Mouse (Mus musculus): ENCODE data around the gene Lix1l. TPM values are rescaled to one million over a fixed set of nuclear protein-coding genes. Genes with fewer than 3 reads are reported as not detected.

The Lix1l gene
- polyA plus RNA-seq, 1 experiment, result 8.2 TPM

DNA sequence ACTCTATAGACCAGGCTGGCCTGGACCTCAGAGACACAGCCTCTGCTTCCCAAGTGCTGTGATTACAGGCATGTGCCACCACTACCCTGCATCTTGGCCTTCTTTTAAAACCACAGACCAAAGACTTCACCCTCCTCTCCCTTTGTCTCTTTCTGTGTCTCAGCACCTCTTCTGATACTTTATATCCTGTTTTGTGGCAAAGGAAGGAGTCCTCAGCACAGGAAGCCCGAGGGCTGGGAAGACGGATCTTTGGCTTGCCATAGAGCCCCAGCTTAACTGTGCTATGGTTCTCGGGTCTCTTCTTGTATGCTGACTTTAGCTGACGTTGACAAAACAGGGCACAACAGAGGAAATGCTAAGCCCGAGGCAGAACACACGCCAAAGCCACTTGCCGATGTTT, 30.3 kb upstream of the Lix1l start:
- Histone ChIP-seq H3K4me3 (ENCODE audit: control insufficient read depth, insufficient read depth, low read length) (no peak overlapping the region), H3K36me3 (ENCODE audit: control insufficient read depth, insufficient read depth, low read length) (no peaks in the 10 kb centered on the region), H3K27me3 (ENCODE audit: control insufficient read depth, insufficient read depth, low read length) (no peaks in the 10 kb centered on the region), H3K27ac (ENCODE audit: control insufficient read depth, insufficient read depth, low read length) (no peak overlapping the region; the same call in 1 of the 2 replicates), H3K4me1 (replicated peaks; ENCODE audit: control insufficient read depth, insufficient read depth, low read length) (peaks cover 43% of the 10 kb centered on the region)
- DNase-seq, result no peak
- WGBS, result 12% methylated on average over 7 of the region's 7 CpGs
- TF ChIP-seq CTCF (IDR thresholded peaks at IDR 0.05; ENCODE audit: borderline replicate concordance, control insufficient read depth, extremely low read depth, insufficient read depth, low read length, poor library complexity) (no peak), POLR2A (IDR thresholded peaks at IDR 0.05; ENCODE audit: control insufficient read depth, extremely low read depth, insufficient read depth, low read length, poor library complexity) (no peak)

DNA sequence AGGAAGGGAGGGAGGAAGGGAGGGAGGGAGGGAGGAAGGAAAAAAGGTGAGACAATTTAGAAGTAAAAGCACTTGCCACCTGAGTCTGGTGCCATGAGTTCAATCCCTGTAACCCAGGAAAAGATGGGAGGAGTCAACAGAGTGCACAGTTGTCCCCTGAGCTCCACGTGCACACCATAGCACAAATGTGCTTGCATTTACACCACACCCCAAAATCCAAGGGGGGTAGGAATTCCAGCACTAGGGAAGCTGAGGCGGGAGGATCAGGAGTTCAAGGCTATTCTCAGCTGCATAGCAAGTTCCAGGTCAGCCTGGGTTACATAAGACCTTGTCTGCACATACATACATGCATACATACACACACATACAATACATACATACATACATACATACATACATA, 29.6 kb upstream of the Lix1l start:
- Histone ChIP-seq H3K27me3 (ENCODE audit: control insufficient read depth, insufficient read depth, low read length) (no peaks in the 10 kb centered on the region), H3K36me3 (ENCODE audit: control insufficient read depth, insufficient read depth, low read length) (no peaks in the 10 kb centered on the region), H3K27ac (ENCODE audit: control insufficient read depth, insufficient read depth, low read length) (no peak overlapping the region), H3K4me1 (replicated peaks; ENCODE audit: control insufficient read depth, insufficient read depth, low read length) (peaks cover 45% of the 10 kb centered on the region), H3K4me3 (ENCODE audit: control insufficient read depth, insufficient read depth, low read length) (no peak overlapping the region)
- no peak for TF ChIP-seq CTCF (IDR thresholded peaks at IDR 0.05; ENCODE audit: borderline replicate concordance, control insufficient read depth, extremely low read depth, insufficient read depth, low read length, poor library complexity)
- TF ChIP-seq POLR2A (IDR thresholded peaks at IDR 0.05; ENCODE audit: control insufficient read depth, extremely low read depth, insufficient read depth, low read length, poor library complexity), result no peak
- 73% methylated on average over 2 of the region's 2 CpGs for whole genome bisulfite sequencing
- no peak for DNase-seq

DNA sequence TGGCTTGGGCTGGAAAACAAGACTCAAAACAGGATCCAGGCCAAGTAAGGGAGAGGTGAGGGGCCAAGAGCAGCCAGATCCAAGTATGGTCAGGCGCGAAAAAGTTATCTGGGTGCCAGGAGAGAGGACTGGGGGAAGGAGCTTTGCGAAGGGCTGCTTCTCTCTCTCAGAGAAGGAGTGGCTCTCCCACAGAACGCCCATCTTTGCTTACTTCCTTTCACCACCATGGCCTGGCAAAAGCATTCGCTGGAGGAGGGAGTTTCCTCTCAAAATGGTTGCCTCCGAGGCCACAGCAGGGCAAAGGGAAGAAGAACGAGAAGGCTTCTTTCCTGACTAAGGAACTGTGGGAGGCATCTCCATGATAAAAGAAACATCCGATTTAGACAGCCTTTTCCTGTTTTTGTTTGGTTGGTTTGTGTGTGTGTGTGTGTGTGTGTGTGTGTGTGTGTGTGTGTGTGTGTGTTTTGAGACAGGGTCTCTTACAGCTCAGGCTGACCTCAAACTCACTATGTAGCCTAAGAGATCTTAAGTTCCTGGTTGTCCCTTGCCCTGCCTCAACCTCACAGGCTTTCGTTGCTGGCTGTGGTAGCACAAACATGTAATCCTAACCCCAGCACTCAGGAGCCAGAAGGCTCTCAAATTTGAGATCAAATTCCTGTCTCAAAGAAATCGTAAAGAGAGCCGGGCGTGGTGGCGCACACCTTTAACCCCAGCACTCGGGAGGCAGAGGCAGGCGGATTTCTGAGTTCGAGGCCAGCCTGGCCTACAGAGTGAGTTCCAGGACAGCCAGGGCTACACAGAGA, 28.9 kb upstream of the Lix1l start:
- 73% methylated on average over 16 of the region's 16 CpGs for WGBS
- no peaks in the 10 kb centered on the region for H3K36me3 ChIP-seq (ENCODE audit: control insufficient read depth, insufficient read depth, low read length)

DNA sequence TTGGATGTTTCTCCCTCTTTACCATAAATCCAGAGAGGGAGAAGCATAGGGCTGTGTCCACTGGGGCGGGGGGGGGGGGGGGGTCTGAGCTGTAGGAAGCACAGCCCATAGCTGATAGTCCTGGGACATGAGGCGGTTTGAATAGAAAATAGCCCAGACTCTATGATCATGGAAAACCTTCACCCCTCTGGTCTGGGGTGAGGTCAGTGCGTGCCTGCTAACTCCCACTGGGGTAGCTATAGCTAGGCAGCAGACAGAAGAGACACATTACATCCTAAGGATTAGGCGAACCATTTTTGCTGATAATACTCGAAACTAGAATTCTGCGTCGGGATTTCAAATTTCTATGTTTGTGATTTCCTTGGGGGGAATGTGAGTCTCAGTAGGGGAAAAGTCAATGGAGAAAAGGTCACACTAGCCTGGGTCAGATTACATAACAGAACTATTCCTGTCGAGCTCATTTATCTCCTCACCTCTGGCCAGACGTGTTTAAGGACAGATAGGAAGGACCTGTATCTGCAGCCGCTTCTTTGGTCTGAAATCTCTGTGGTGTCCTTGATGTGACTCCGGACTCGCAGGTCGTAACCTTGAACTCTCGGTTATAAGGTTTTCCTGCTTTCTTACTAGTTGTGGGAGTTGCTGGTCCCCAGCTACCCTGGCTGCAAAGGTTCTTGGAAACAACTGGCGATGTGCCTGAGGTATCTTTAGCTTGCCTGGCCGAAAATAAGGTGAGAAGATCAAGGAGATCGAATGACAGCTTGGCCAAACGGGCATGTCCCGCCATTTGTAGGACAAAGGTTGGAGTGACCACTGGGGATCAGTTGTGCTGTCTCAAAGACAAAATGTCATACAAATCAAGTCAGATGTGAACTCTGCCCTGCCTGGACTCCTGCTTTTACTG, 27.1 kb upstream of the Lix1l start:
- 94% methylated on average over 19 of the region's 19 CpGs for WGBS

More for the DNA sequence above, 28.9 kb upstream of the Lix1l start:
- Histone ChIP-seq H3K4me1 (replicated peaks; ENCODE audit: control insufficient read depth, insufficient read depth, low read length) (peaks cover 47% of the 10 kb centered on the region), H3K4me3 (ENCODE audit: control insufficient read depth, insufficient read depth, low read length) (no peak overlapping the region), H3K27me3 (ENCODE audit: control insufficient read depth, insufficient read depth, low read length) (no peaks in the 10 kb centered on the region), H3K27ac (ENCODE audit: control insufficient read depth, insufficient read depth, low read length) (no peak overlapping the region)
- DNase-seq, result no peak
- TF ChIP-seq CTCF (IDR thresholded peaks at IDR 0.05; ENCODE audit: borderline replicate concordance, control insufficient read depth, extremely low read depth, insufficient read depth, low read length, poor library complexity), result no peak

DNA sequence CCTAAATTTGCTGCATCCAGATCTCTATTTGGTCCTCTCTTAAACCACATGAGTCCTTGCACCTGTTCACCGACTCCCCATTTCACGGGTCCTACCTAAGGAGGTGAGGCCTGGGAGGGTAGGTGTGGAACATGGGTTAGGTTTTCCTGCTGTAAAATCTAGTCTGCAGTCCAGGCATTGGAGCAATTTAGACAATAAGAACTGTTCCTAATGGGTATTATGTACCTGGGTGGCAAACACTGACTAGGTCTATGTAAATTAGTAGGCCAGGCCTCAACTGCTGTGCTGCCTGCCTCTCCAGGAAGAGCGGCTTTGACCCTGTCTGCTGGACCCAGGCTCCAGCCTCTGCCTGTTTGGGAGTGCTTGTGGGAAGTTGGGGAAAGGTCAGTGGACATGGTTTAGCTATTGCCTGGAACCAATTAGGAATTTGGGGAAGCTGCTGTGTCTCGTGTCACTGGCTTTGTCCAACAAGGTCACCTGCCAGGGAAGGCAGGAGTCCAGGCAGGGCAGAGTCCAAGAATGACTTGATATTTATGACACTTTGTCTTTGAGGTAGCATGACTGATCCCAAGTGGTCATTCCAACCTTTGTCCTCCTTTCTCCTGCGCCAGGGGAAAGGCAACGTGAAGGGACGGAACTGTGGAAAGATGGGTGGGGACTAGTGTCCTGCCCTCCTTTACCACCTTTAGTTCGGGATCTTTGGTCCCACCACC, 25.5 kb upstream of the Lix1l start:
- no peak overlapping the region for H3K27ac ChIP-seq (ENCODE audit: control insufficient read depth, insufficient read depth, low read length)
- H3K36me3 ChIP-seq (ENCODE audit: control insufficient read depth, insufficient read depth, low read length), result no peaks in the 10 kb centered on the region
- no peaks in the 10 kb centered on the region for H3K27me3 ChIP-seq (ENCODE audit: control insufficient read depth, insufficient read depth, low read length)
- peaks cover 55% of the 10 kb centered on the region for H3K4me1 ChIP-seq (replicated peaks; ENCODE audit: control insufficient read depth, insufficient read depth, low read length)
- no peak for DNase-seq
- TF ChIP-seq CTCF (IDR thresholded peaks at IDR 0.05; ENCODE audit: borderline replicate concordance, control insufficient read depth, extremely low read depth, insufficient read depth, low read length, poor library complexity) (no peak), POLR2A (IDR thresholded peaks at IDR 0.05; ENCODE audit: control insufficient read depth, extremely low read depth, insufficient read depth, low read length, poor library complexity) (no peak)
- H3K4me3 ChIP-seq (ENCODE audit: control insufficient read depth, insufficient read depth, low read length), result no peak overlapping the region
- 92% methylated on average over 8 of the region's 8 CpGs for WGBS

More for the DNA sequence above, 27.1 kb upstream of the Lix1l start:
- Histone ChIP-seq H3K27ac (ENCODE audit: control insufficient read depth, insufficient read depth, low read length) (no peak overlapping the region), H3K4me3 (ENCODE audit: control insufficient read depth, insufficient read depth, low read length) (no peak overlapping the region), H3K4me1 (replicated peaks; ENCODE audit: control insufficient read depth, insufficient read depth, low read length) (peaks cover 48% of the 10 kb centered on the region), H3K27me3 (ENCODE audit: control insufficient read depth, insufficient read depth, low read length) (no peaks in the 10 kb centered on the region), H3K36me3 (ENCODE audit: control insufficient read depth, insufficient read depth, low read length) (no peaks in the 10 kb centered on the region)
- TF ChIP-seq POLR2A (IDR thresholded peaks at IDR 0.05; ENCODE audit: control insufficient read depth, extremely low read depth, insufficient read depth, low read length, poor library complexity) (no peak), CTCF (IDR thresholded peaks at IDR 0.05; ENCODE audit: borderline replicate concordance, control insufficient read depth, extremely low read depth, insufficient read depth, low read length, poor library complexity) (no peak)
- no peak for DNase-seq
